Mouse (Mus musculus): ENCODE measurements around the gene Mical3. TPM values are rescaled to one million over a fixed set of nuclear protein-coding genes. Genes with fewer than 3 reads are reported as not detected.

Gene Mical3
- polyA plus RNA-seq, 1 experiment from 2014 or later: 18.0 TPM

DNA sequence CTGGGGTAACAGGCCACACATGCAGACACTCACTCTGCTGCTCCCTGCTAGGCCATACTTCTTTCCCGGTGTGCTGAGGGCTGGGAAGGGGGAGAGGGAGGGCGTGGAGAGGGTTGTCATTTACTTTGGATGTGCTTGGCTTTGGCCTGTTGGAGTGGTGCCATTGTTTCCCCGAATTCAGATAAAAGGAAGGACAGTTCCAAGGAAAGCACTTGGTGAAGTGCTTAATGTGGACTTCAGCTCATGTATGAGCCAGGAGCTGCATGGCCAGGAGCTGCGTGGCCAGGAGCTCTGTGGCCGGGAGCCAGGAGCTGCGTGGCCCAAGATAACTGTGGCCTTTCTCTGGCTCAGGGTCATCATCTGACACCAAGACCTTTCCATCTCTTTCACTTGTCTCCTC lies 40.3 kb upstream of the Mical3 start:
- WGBS: 86% methylated on average over 6 of the region's 6 CpGs
- H3K27ac ChIP-seq (ENCODE audit: low read depth, low read length): no peak overlapping the region
- no peaks in the 10 kb centered on the region for H3K27me3 ChIP-seq (ENCODE audit: control insufficient read depth, insufficient read depth, low read length)
- no peak overlapping the region for H3K4me2 ChIP-seq (ENCODE audit: low read depth, low read length, severe bottlenecking)
- DNase-seq (ENCODE audit: low spot score) (no peak), ATAC-seq (replicated peaks; ENCODE audit: low FRiP score) (no peak)
- H3K4me3 ChIP-seq (ENCODE audit: low read depth, low read length): no peak overlapping the region
- no peaks in the 10 kb centered on the region for H3K36me3 ChIP-seq (ENCODE audit: control insufficient read depth, insufficient read depth, low read length)
- H3K9ac ChIP-seq (ENCODE audit: low read length): no peak overlapping the region
- H3K4me1 ChIP-seq (replicated peaks; ENCODE audit: control insufficient read depth, insufficient read depth, low read length): peaks cover under 1% of the 10 kb centered on the region; the same call in 1 of the 2 replicates
- no peaks in the 10 kb centered on the region for H3K9me3 ChIP-seq (ENCODE audit: control insufficient read depth, low read length)

DNA sequence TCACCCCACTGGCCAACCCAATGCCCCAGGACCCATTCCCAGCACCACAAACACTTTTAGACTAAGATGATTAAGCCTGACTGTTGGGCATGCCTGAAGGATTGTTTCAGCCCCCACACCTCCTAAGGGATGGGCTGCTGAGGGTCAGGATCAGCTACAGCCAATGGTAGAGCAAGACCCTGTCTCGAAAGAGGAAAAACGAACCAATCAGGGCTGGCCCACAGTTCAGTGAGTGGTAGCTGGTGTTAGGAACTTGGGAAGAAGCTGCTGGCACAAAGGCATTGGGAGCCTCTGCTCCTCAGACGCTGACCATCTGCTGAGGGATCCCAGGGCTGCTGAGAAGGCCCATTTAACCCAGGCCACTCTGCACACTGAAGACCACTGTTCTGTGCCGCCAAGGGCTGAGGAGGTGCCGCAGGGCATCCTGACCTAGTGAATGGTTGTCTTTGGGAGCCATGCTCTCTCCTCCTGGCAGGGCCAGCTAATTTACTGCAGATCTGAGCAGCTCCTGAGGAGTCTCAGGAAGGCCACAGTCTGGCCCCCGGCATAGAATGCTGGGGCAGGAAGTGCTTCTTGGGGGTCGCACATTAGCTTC lies 36.7 kb upstream of the Mical3 start:
- H3K36me3 ChIP-seq (ENCODE audit: control insufficient read depth, insufficient read depth, low read length): no peaks in the 10 kb centered on the region
- H3K4me3 ChIP-seq (ENCODE audit: low read depth, low read length): no peak overlapping the region
- DNase-seq (ENCODE audit: low spot score): no peak
- ATAC-seq (replicated peaks; ENCODE audit: low FRiP score): no peak
- H3K4me1 ChIP-seq (replicated peaks; ENCODE audit: control insufficient read depth, insufficient read depth, low read length): peaks cover 3% of the 10 kb centered on the region; the same call in 1 of the 2 replicates
- H3K9ac ChIP-seq (ENCODE audit: low read length): no peak overlapping the region
- H3K9me3 ChIP-seq (ENCODE audit: control insufficient read depth, low read length): no peaks in the 10 kb centered on the region
- H3K27me3 ChIP-seq (ENCODE audit: control insufficient read depth, insufficient read depth, low read length): no peaks in the 10 kb centered on the region
- H3K4me2 ChIP-seq (ENCODE audit: low read depth, low read length, severe bottlenecking): no peak overlapping the region
- WGBS: 71% methylated on average over 7 of the region's 7 CpGs
- no peak overlapping the region for H3K27ac ChIP-seq (ENCODE audit: low read depth, low read length)

DNA sequence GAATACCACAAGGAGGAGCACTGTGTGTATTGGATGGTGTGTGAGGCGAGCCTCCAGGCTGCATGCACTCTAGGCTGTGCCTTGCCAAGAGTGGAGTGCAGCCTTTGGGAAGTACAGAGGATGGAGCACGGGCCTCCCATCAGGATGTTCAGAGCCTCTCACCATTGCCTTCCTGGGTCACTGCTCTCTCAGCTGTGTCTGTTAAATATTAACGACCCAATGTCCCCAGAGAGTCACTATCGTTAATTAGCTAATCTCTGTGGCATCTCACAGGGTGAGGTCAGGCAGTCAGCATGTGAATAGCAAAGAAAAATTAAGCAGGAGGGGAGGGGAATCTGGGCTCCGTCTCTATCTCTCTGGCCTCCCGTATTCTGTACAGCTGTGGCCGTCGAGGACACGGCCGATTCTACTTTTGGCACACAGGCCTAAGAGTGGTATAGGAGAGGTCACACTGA lies 35.3 kb upstream of the Mical3 start:
- Histone ChIP-seq H3K4me2 (ENCODE audit: low read depth, low read length, severe bottlenecking) (no peak overlapping the region), H3K9me3 (ENCODE audit: control insufficient read depth, low read length) (no peaks in the 10 kb centered on the region), H3K4me1 (replicated peaks; ENCODE audit: control insufficient read depth, insufficient read depth, low read length) (peaks cover 3% of the 10 kb centered on the region; the same call in 1 of the 2 replicates), H3K4me3 (ENCODE audit: low read depth, low read length) (no peak overlapping the region), H3K36me3 (ENCODE audit: control insufficient read depth, insufficient read depth, low read length) (no peaks in the 10 kb centered on the region), H3K9ac (ENCODE audit: low read length) (no peak overlapping the region), H3K27ac (ENCODE audit: low read depth, low read length) (no peak overlapping the region), H3K27me3 (ENCODE audit: control insufficient read depth, insufficient read depth, low read length) (no peaks in the 10 kb centered on the region)
- ATAC-seq (replicated peaks; ENCODE audit: low FRiP score): no peak
- no peak for DNase-seq (ENCODE audit: low spot score)
- WGBS: 51% methylated on average over 10 of the region's 10 CpGs

DNA sequence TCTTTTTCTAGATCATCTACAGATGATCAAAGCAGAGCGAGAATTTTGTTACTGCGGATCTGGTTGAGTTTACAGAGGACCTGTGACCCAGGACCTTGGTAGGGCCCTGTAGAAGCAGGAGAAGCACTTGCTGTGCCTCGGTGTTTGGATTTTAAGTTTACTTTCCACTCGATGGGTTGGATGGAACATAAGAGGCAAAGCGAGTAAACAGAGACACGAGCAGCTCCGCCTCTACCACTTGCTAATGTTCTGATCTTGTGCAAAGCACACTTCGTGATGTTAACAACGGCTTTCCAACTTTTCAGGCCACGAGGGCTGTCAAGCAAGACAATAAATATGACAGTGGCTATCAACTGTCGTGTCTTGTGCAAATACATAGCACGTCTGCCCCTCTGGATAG lies 31.8 kb upstream of the Mical3 start:
- H3K9ac ChIP-seq (ENCODE audit: low read length): no peak overlapping the region
- no peak for ATAC-seq (replicated peaks; ENCODE audit: low FRiP score)
- no peak overlapping the region for H3K4me3 ChIP-seq (ENCODE audit: low read depth, low read length)
- WGBS: 91% methylated on average over 12 of the region's 12 CpGs
- H3K9me3 ChIP-seq (ENCODE audit: control insufficient read depth, low read length): no peaks in the 10 kb centered on the region
- peaks cover 3% of the 10 kb centered on the region; the same call in 1 of the 2 replicates for H3K4me1 ChIP-seq (replicated peaks; ENCODE audit: control insufficient read depth, insufficient read depth, low read length)
- H3K36me3 ChIP-seq (ENCODE audit: control insufficient read depth, insufficient read depth, low read length): no peaks in the 10 kb centered on the region
- no peaks in the 10 kb centered on the region for H3K27me3 ChIP-seq (ENCODE audit: control insufficient read depth, insufficient read depth, low read length)
- H3K27ac ChIP-seq (ENCODE audit: low read depth, low read length): no peak overlapping the region
- H3K4me2 ChIP-seq (ENCODE audit: low read depth, low read length, severe bottlenecking): no peak overlapping the region
- DNase-seq (ENCODE audit: low spot score): no peak

DNA sequence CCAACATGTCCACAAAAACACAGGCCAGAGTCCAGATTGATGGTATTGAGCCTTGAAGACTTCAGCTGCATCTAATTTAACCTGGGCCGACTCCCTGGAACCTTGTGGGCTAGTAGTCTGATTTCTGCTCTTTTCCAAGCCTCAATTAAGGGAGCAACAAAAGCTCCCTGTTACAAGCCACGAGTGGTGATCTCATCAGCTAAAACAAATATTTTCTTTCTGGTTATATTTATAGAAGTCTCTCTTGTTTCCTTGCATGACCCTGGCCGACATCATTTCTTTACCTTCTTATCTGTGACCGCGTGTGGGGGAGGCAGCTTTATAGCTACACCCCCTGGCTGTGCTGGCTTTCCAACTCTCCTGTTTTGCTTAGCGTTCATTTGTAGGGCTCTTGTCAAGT lies 29.3 kb upstream of the Mical3 start:
- DNase-seq (ENCODE audit: low spot score) (no peak), ATAC-seq (replicated peaks; ENCODE audit: low FRiP score) (no peak)
- 76% methylated on average over 6 of the region's 6 CpGs for WGBS
- Histone ChIP-seq H3K4me2 (ENCODE audit: low read depth, low read length, severe bottlenecking) (no peak overlapping the region), H3K4me3 (ENCODE audit: low read depth, low read length) (no peak overlapping the region), H3K27me3 (ENCODE audit: control insufficient read depth, insufficient read depth, low read length) (no peaks in the 10 kb centered on the region), H3K9me3 (ENCODE audit: control insufficient read depth, low read length) (no peaks in the 10 kb centered on the region), H3K27ac (ENCODE audit: low read depth, low read length) (no peak overlapping the region), H3K4me1 (replicated peaks; ENCODE audit: control insufficient read depth, insufficient read depth, low read length) (no peaks in the 10 kb centered on the region), H3K9ac (ENCODE audit: low read length) (no peak overlapping the region), H3K36me3 (ENCODE audit: control insufficient read depth, insufficient read depth, low read length) (no peaks in the 10 kb centered on the region)

DNA sequence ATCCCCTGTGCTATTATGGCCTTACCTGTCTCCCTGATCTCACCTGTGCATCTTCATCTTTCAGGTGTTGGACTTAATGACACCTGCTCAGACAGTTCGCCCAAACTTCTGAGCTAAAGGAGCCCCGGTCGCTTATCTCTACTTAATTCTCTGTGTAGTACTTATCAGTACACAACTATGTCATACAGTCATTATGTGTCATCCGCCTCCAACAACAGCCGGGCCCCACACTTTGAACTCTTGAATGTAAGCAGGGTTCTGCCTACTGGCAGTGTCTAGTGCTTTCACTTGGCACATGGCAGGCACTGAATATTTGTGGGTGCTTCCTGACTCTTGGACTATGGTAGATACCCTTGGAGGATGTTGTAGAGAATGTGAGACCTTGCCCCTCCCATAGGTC lies 28.8 kb upstream of the Mical3 start:
- Histone ChIP-seq H3K9ac (ENCODE audit: low read length) (no peak overlapping the region), H3K36me3 (ENCODE audit: control insufficient read depth, insufficient read depth, low read length) (no peaks in the 10 kb centered on the region), H3K27me3 (ENCODE audit: control insufficient read depth, insufficient read depth, low read length) (no peaks in the 10 kb centered on the region), H3K27ac (ENCODE audit: low read depth, low read length) (no peak overlapping the region), H3K4me2 (ENCODE audit: low read depth, low read length, severe bottlenecking) (no peak overlapping the region), H3K4me3 (ENCODE audit: low read depth, low read length) (no peak overlapping the region), H3K4me1 (replicated peaks; ENCODE audit: control insufficient read depth, insufficient read depth, low read length) (no peaks in the 10 kb centered on the region), H3K9me3 (ENCODE audit: control insufficient read depth, low read length) (no peaks in the 10 kb centered on the region)
- ATAC-seq (replicated peaks; ENCODE audit: low FRiP score): no peak
- DNase-seq (ENCODE audit: low spot score): no peak
- WGBS: 96% methylated on average over 5 of the region's 5 CpGs

DNA sequence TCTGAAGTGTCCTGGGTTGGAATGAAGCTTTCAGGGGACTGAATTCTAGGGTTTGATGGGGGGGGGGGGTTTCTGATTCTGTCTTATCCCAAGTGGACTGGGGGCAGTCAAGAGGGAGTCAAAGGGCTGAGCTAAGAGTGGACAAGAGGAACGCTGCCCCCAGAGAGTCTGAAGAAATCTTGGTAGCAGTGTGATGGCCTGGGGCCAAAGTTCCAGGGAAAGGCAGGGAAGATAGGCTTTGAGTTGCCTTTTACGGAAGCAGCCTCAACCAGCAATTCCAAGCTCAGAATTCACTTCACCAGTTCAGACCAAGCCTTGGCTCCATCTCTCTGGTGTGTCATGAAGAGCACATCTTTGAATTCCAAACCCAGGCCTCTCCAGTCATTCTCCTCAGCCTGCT lies 25.2 kb upstream of the Mical3 start:
- Histone ChIP-seq H3K4me2 (ENCODE audit: low read depth, low read length, severe bottlenecking) (no peak overlapping the region), H3K27ac (ENCODE audit: low read depth, low read length) (no peak overlapping the region), H3K4me1 (replicated peaks; ENCODE audit: control insufficient read depth, insufficient read depth, low read length) (no peaks in the 10 kb centered on the region), H3K4me3 (ENCODE audit: low read depth, low read length) (no peak overlapping the region), H3K27me3 (ENCODE audit: control insufficient read depth, insufficient read depth, low read length) (no peaks in the 10 kb centered on the region), H3K36me3 (ENCODE audit: control insufficient read depth, insufficient read depth, low read length) (no peaks in the 10 kb centered on the region), H3K9ac (ENCODE audit: low read length) (no peak overlapping the region), H3K9me3 (ENCODE audit: control insufficient read depth, low read length) (no peaks in the 10 kb centered on the region)
- DNase-seq (ENCODE audit: low spot score) (no peak), ATAC-seq (replicated peaks; ENCODE audit: low FRiP score) (no peak)
- 85% methylated on average over 2 of the region's 2 CpGs for WGBS

DNA sequence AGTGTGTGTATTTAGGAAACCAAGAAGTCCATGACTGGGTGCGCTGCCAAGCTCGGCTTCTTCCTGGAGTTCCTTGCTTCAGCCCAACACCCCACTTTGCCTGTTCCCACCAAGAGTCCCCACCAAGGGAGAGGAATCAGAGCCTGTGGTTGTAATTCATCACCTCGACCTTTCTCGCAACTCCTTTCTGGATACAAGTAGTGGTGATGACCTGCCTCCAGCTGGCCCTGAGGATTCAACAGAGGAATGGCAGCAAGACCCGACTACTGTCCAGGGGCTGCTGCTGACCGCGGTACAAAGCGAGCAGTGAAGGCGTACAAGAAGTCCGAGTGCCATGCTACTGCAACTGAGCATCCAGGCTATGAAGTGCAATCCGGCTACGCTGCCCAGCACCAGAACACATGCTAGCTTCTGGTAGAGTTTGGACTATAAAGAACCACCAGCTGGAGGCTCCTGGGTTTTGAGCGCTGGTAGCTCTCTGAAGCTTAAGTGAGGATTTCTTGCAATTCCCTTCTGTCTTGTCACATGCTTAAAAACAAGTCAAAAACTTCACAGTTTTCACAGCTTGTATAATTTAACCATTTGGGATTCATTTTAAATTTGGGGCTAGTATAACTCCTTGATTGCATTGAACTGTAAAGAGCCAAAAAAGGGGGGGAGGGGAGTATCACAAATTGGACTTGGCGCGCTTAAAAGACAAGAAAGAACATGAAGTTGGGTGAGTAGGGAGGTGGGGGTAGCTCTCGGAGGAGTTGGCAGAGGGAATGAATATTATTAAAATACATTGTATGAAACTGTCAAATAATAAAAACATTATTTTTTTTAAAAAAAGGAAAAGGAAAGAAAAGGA lies 23.9 kb upstream of the Mical3 start:
- Histone ChIP-seq H3K4me3 (ENCODE audit: low read depth, low read length) (no peak overlapping the region), H3K4me1 (replicated peaks; ENCODE audit: control insufficient read depth, insufficient read depth, low read length) (no peaks in the 10 kb centered on the region), H3K27ac (ENCODE audit: low read depth, low read length) (no peak overlapping the region), H3K9me3 (ENCODE audit: control insufficient read depth, low read length) (peaks cover 4% of the 10 kb centered on the region; the same call in 1 of the 2 replicates), H3K9ac (ENCODE audit: low read length) (no peak overlapping the region), H3K27me3 (ENCODE audit: control insufficient read depth, insufficient read depth, low read length) (no peaks in the 10 kb centered on the region), H3K36me3 (ENCODE audit: control insufficient read depth, insufficient read depth, low read length) (no peaks in the 10 kb centered on the region), H3K4me2 (ENCODE audit: low read depth, low read length, severe bottlenecking) (no peak overlapping the region)
- WGBS: 91% methylated on average over 16 of the region's 16 CpGs
- DNase-seq (ENCODE audit: low spot score) (no peak), ATAC-seq (replicated peaks; ENCODE audit: low FRiP score) (no peak)

All from forebrain, embryonic 11.5 days (tissue).